In genomic region chrX:85777141-85777540, GRCm38 (mm10) we compare ENCODE assay signal across 8 mouse cellular contexts. TPM values are rescaled to one million over a fixed set of nuclear protein-coding genes. Genes with fewer than 3 reads are reported as not detected.
DNase-seq lines count a peak whose midpoint lies in the region; ATAC-seq and TF ChIP-seq lines count a peak whose summit lies in the region.

No protein-coding gene starts in this region.

- peak overlapping the region; percentile 40 for H3K4me2 ChIP-seq in midbrain, embryonic 11.5 days

- peak; percentile 60 for ATAC-seq in midbrain, embryonic 11.5 days (ENCODE audit: low FRiP score)

- no peaks in the 10 kb centered on the region for H3K9me3 ChIP-seq in ES-Bruce4 (replicated peaks; ENCODE audit: control insufficient read depth, insufficient read depth, low read length, poor library complexity, severe bottlenecking)
- H3K9me3 ChIP-seq in embryonic facial prominence, embryonic 10.5 days, result no peaks in the 10 kb centered on the region
- H3K9me3 ChIP-seq in limb, embryonic 10.5 days (replicated peaks), result no peaks in the 10 kb centered on the region
- no peaks in the 10 kb centered on the region for H3K9me3 ChIP-seq in midbrain, embryonic 11.5 days (ENCODE audit: control insufficient read depth, low read length)

- no peaks in the 10 kb centered on the region for H3K4me1 ChIP-seq in ES-Bruce4 (ENCODE audit: control insufficient read depth, insufficient read depth, low read length)
- no peaks in the 10 kb centered on the region for H3K4me1 ChIP-seq in embryonic facial prominence, embryonic 10.5 days
- H3K4me1 ChIP-seq in limb, embryonic 10.5 days, result no peaks in the 10 kb centered on the region
- no peaks in the 10 kb centered on the region for H3K4me1 ChIP-seq in midbrain, embryonic 11.5 days (ENCODE audit: control insufficient read depth, insufficient read depth, low read length)

- peak overlapping the region; percentile 72 for H3K27ac ChIP-seq in ES-Bruce4 (ENCODE audit: insufficient read depth, low read length)
- peak overlapping the region; percentile 87 for H3K27ac ChIP-seq in embryonic facial prominence, embryonic 10.5 days (replicated peaks)
- peak overlapping the region; percentile 86 for H3K27ac ChIP-seq in limb, embryonic 10.5 days
- H3K27ac ChIP-seq in midbrain, embryonic 11.5 days (ENCODE audit: low read depth, low read length), result peak overlapping the region; percentile 65; the same call in 1 of the 2 replicates

- peak; percentile 3 to 39 for DNase-seq in frontal cortex, adult 2 months (ENCODE audit: extremely low spot score in 1 of 2, low spot score in 1 of 2)
- no peak for DNase-seq in frontal cortex, postnatal 14 days (ENCODE audit: low spot score in 2 of 2)
- peak; percentile 44 for DNase-seq in embryonic facial prominence, embryonic 10.5 days (ENCODE audit: low spot score)
- peak; percentile 50 for DNase-seq in heart, postnatal 4 days
- DNase-seq in limb, embryonic 10.5 days (ENCODE audit: low spot score), result peak; percentile 39
- DNase-seq in midbrain, embryonic 11.5 days (ENCODE audit: low spot score, missing footprints), result no peak
- no peak for DNase-seq in left cerebral cortex, postnatal 14 days (ENCODE audit: low spot score in 2 of 2)

- H3K4me3 ChIP-seq in ES-Bruce4 (ENCODE audit: low read depth, low read length), result peak overlapping the region; percentile 84
- peak overlapping the region; percentile 61 for H3K4me3 ChIP-seq in embryonic facial prominence, embryonic 10.5 days
- peak overlapping the region; percentile 58 for H3K4me3 ChIP-seq in limb, embryonic 10.5 days
- peak overlapping the region; percentile 43 for H3K4me3 ChIP-seq in midbrain, embryonic 11.5 days (ENCODE audit: low read depth, low read length)

- H3K36me3 ChIP-seq in ES-Bruce4 (ENCODE audit: control insufficient read depth, insufficient read depth, low read length, poor library complexity, severe bottlenecking), result no peaks in the 10 kb centered on the region
- H3K36me3 ChIP-seq in embryonic facial prominence, embryonic 10.5 days (replicated peaks), result no peaks in the 10 kb centered on the region
- no peaks in the 10 kb centered on the region for H3K36me3 ChIP-seq in limb, embryonic 10.5 days
- no peaks in the 10 kb centered on the region for H3K36me3 ChIP-seq in midbrain, embryonic 11.5 days (ENCODE audit: control insufficient read depth, insufficient read depth, low read length)

- no peaks in the 10 kb centered on the region for H3K27me3 ChIP-seq in ES-Bruce4 (ENCODE audit: control insufficient read depth, insufficient read depth, low read length, poor library complexity, severe bottlenecking)
- peaks cover 5% of the 10 kb centered on the region; the same call in 1 of the 2 replicates for H3K27me3 ChIP-seq in embryonic facial prominence, embryonic 10.5 days (replicated peaks; ENCODE audit: low read depth, poor library complexity, severe bottlenecking)
- peaks cover 17% of the 10 kb centered on the region for H3K27me3 ChIP-seq in limb, embryonic 10.5 days (ENCODE audit: low read depth, poor library complexity, severe bottlenecking)
- no peaks in the 10 kb centered on the region for H3K27me3 ChIP-seq in midbrain, embryonic 11.5 days (ENCODE audit: control insufficient read depth, insufficient read depth, low read length)

- no peak for TF ChIP-seq CTCF in ES-Bruce4 (IDR thresholded peaks at IDR 0.05; ENCODE audit: low read depth, low read length)

- 21% methylated on average over 17 of the region's 17 CpGs for WGBS in embryonic facial prominence, embryonic 10.5 days
- 17% methylated on average over 17 of the region's 17 CpGs for WGBS in limb, embryonic 10.5 days
- WGBS in midbrain, embryonic 11.5 days, result 17% methylated on average over 17 of the region's 17 CpGs

- TF ChIP-seq EP300 in ES-Bruce4 (IDR thresholded peaks at IDR 0.05; ENCODE audit: insufficient read depth, low read depth, low read length), result no peak

- no peak for TF ChIP-seq POLR2A in ES-Bruce4 (IDR thresholded peaks at IDR 0.05; ENCODE audit: insufficient read depth, low read length)

- intact Hi-C loops in left cerebral cortex, postnatal 14 days (cut with DNase I), result no loop called here

- H3K9ac ChIP-seq in ES-Bruce4 (ENCODE audit: low read depth, poor library complexity, severe bottlenecking), result peak overlapping the region; percentile 65
- peak overlapping the region; percentile 62 for H3K9ac ChIP-seq in midbrain, embryonic 11.5 days (ENCODE audit: low read length)

RNA-seq across cellular contexts. Expression of gene Gk, which starts 0.5 kb away (rescaled TPM):
- polyA plus RNA-seq in frontal cortex, adult 2 months (2012; rRNA removed), result 10.1 and 13.3 TPM in 2 replicates
- polyA plus RNA-seq in ES-Bruce4 (2011; ENCODE audit: insufficient read depth, insufficient read length, low read depth, missing spikeins), result 9.8 and 10.5 TPM in 2 replicates
- 6.7 and 7.2 TPM in 2 replicates for polyA plus RNA-seq in embryonic facial prominence, embryonic 10.5 days (2016; fragmentation: Nextera tagmentation; extraction: Ambion mirVana)
- 10 to 100 TPM; 42.8 to 49.3 TPM for total RNA-seq in heart, postnatal 4 days (2021)
- 4.5 and 5.8 TPM in 2 replicates for polyA plus RNA-seq in limb, embryonic 10.5 days (2016; fragmentation: Nextera tagmentation; extraction: Ambion mirVana)
- 9.4 and 9.9 TPM in 2 replicates for polyA plus RNA-seq in midbrain, embryonic 11.5 days (2014; fragmentation: Nextera tagmentation; extraction: Ambion mirVana)
- 10 to 100 TPM; 22.7 to 29.2 TPM for total RNA-seq in left cerebral cortex, postnatal 14 days (2021)

Comparison
In these comparisons a context has a peak if more than half of its experiments do, and no peak if none do; other contexts are left out.
1. DNase-seq: peak in frontal cortex, adult 2 months (2 of 2), embryonic facial prominence, embryonic 10.5 days (single experiment), heart, postnatal 4 days (single experiment) and limb, embryonic 10.5 days (single experiment); none in frontal cortex, postnatal 14 days (0 of 2), midbrain, embryonic 11.5 days (single experiment) and left cerebral cortex, postnatal 14 days (0 of 2).
2. Peak in every context shown above with its lines, with median percentiles within 50 percentile points of each other: H3K27ac ChIP-seq and H3K4me3 ChIP-seq.